Mouse (Mus musculus) myocyte (in vitro differentiated cells): ENCODE measurements around the gene Nwd1. TPM values are rescaled to one million over a fixed set of nuclear protein-coding genes. Genes with fewer than 3 reads are reported as not detected.
"Not testable (repeated sequence)": the region's sequence is repeated elsewhere in the genome, so short reads cannot be mapped to it uniquely, and the experiment has no call there.

Experiments
- H3K27me3 ChIP-seq: one replicate; pipeline ENCODE4 v1.6.1; 2011; ENCODE audit not compliant: control insufficient read depth, insufficient read depth, insufficient read length
- H3K36me3 ChIP-seq: one replicate; pipeline ENCODE4 v1.6.1; 2011; ENCODE audit not compliant: control insufficient read depth, insufficient read depth
- H3K4me2 ChIP-seq: one replicate; pipeline ENCODE4 v1.6.1; 2011; ENCODE audit warnings: low read depth, control low read depth
- H3K4me3 ChIP-seq: one replicate; pipeline ENCODE4 v1.5.1; 2011; ENCODE audit warnings: mild to moderate bottlenecking, control low read depth, moderate library complexity
- H3K79me2 ChIP-seq: one replicate; pipeline ENCODE4 v1.6.1; 2011; ENCODE audit not compliant: control insufficient read depth, insufficient read depth
- H3ac ChIP-seq: one replicate; pipeline ENCODE4 v1.6.1; 2011; ENCODE audit not compliant: control insufficient read depth, insufficient read length
- CEBPB ChIP-seq: IDR thresholded peaks from 2 replicates; pipeline ENCODE4 v1.6.1; 2011; ENCODE audit warnings: mild to moderate bottlenecking, moderate library complexity; ENCODE audit not compliant: poor library complexity, insufficient read depth, severe bottlenecking
- E2F4 ChIP-seq: IDR thresholded peaks from one replicate; pipeline ENCODE4 v1.6.1; 2011; ENCODE audit warnings: mild to moderate bottlenecking, control low read depth, moderate library complexity; ENCODE audit not compliant: insufficient read depth
- MAX ChIP-seq: IDR thresholded peaks from one replicate; pipeline ENCODE4 v1.6.1; 2011; ENCODE audit warnings: low read depth, mild to moderate bottlenecking, control low read depth
- MYOD1 ChIP-seq, 3 experiments: IDR thresholded peaks; one replicate each; pipeline ENCODE4 v1.6.1; 2011; ENCODE audit warnings: control low read depth in 2 of 3, low read depth in 2 of 3, mild to moderate bottlenecking in 2 of 3, moderate library complexity in 1 of 3; ENCODE audit not compliant: insufficient read length in 2 of 3, control insufficient read depth in 1 of 3
- MYOG ChIP-seq, 3 experiments: IDR thresholded peaks; one replicate each; pipeline ENCODE4 v1.6.1; 2011; ENCODE audit warnings: control low read depth in 2 of 3, low read depth in 2 of 3, mild to moderate bottlenecking in 2 of 3; ENCODE audit not compliant: insufficient read length in 2 of 3, control insufficient read depth in 1 of 3, insufficient read depth in 1 of 3
- POLR2A ChIP-seq: IDR thresholded peaks from one replicate; pipeline ENCODE4 v1.6.1; 2011; ENCODE audit warnings: low read depth, mild to moderate bottlenecking, control low read depth, moderate library complexity; ENCODE audit not compliant: insufficient read length
- POLR2AphosphoS2 ChIP-seq: IDR thresholded peaks from one replicate; pipeline ENCODE4 v1.6.1; 2011; ENCODE audit warnings: low read depth, control low read depth; ENCODE audit not compliant: insufficient read length
- REST ChIP-seq: IDR thresholded peaks from one replicate; pipeline ENCODE4 v1.6.1; 2011; ENCODE audit warnings: mild to moderate bottlenecking, control low read depth, moderate library complexity; ENCODE audit not compliant: insufficient read depth, insufficient read length
- SRF ChIP-seq: IDR thresholded peaks from one replicate; pipeline ENCODE4 v1.6.1; 2011; ENCODE audit warnings: low read depth; ENCODE audit not compliant: control insufficient read depth, insufficient read length
- TCF12 ChIP-seq: IDR thresholded peaks from one replicate; pipeline ENCODE4 v1.6.1; 2011; ENCODE audit warnings: mild to moderate bottlenecking, control low read depth; ENCODE audit not compliant: poor library complexity, insufficient read depth, severe bottlenecking
- TCF3 ChIP-seq: IDR thresholded peaks from one replicate; pipeline ENCODE4 v1.6.1; 2011; ENCODE audit warnings: low read depth, control low read depth; ENCODE audit not compliant: insufficient read length
- USF1 ChIP-seq: IDR thresholded peaks from one replicate; pipeline ENCODE4 v1.6.1; 2011; ENCODE audit warnings: low read depth, mild to moderate bottlenecking, control low read depth, moderate library complexity
- polyA plus RNA-seq: library from polyadenylated mRNA; unstranded; fragments of >200 nt; fragmentation: generic; extraction: Trizol; gene quantifications from one replicate; pipeline ENCODE4 v1.2.1, GENCODE M21; 2012; ENCODE audit warnings: missing spikeins

Nwd1 gene
- polyA plus RNA-seq, 1 experiment, result 0.10 TPM

DNA sequence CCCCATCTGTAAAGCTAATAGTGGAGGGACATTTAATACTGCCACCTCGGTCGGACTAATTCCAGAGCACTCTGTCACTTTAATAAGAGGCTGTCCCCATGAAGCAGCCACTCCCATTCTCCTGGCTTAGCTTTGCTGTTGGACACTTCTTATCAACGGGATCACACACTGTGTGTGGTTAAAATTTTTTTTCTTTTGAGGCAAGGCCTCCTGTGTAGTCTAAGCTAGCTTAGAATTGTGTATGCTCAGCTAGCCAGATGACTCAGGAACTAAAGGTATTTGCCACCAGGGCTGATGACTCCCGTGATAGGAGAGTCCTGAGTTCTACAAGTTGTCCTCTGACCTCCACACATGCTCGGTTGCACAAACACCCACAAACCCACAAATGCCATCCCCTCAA, 18.9 kb downstream of the Nwd1 start:
- Histone ChIP-seq H3K4me3 (no peak overlapping the region), H3K4me2 (no peak overlapping the region), H3K36me3 (no peaks in the 10 kb centered on the region), H3K79me2 (no peaks in the 10 kb centered on the region), H3K27me3 (no peaks in the 10 kb centered on the region), H3ac (no peak overlapping the region)
- TF ChIP-seq MYOG (IDR thresholded peaks at IDR 0.05; ENCODE audit: control insufficient read depth in 1 of 3, insufficient read depth in 1 of 3, insufficient read length in 2 of 3, low read depth in 2 of 3) (no peak), TCF12 (no peak), POLR2AphosphoS2 (no peak), CEBPB (no peak), POLR2A (no peak), REST (no peak)

DNA sequence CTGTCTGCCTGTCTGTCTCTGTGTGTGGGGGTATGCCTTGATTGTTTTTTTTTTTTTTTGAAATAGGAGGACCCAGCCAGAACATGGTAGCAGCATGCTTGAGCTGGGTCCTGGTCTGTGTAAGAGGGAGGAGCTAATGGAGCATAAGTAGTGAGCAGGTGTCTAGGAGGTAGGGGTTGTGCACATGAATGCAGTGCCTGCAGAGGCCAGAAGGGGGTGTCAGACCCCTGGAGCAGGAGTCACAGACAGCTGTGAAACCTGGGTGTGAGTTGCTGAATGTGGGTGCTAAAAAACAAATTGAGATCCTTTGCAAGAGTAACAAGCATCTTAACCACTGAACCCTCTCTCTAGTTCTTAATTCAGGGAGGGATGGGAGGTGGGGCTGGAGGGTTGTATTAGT, 22.4 kb downstream of the Nwd1 start:
- TF ChIP-seq TCF3, result no peak
- TF ChIP-seq CEBPB, result no peak
- TF ChIP-seq REST, result no peak
- TF ChIP-seq POLR2AphosphoS2, result no peak
- no peak for TF ChIP-seq TCF12
- TF ChIP-seq MAX, result no peak
- no peak for TF ChIP-seq POLR2A
- no peak for TF ChIP-seq MYOD1 (IDR thresholded peaks at IDR 0.05; ENCODE audit: control insufficient read depth in 1 of 3, insufficient read length in 2 of 3, low read depth in 2 of 3)
- no peak for TF ChIP-seq MYOG (IDR thresholded peaks at IDR 0.05; ENCODE audit: control insufficient read depth in 1 of 3, insufficient read depth in 1 of 3, insufficient read length in 2 of 3, low read depth in 2 of 3)
- TF ChIP-seq E2F4, result no peak
- H3K27me3 ChIP-seq, result no peaks in the 10 kb centered on the region

DNA sequence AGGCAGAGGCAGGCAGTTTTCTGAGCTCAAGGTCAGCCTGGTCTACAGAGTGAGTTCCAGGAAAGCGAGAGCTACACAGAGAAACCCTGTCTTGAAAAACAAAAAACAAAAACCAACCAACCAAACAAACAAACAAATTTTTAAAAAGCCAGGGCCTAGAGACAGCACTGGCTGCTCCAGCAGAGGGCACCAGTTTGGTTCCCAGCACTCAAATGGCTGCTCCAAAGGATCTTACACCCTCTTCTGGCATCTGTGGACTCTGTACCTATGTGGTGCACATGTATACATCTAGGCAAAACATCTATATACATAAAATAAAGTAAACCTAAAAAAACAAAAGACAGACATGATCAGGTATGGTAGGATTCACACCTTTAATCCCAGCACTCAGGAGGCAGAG, 26.3 kb downstream of the Nwd1 start:
- Histone ChIP-seq H3K79me2 (no peaks in the 10 kb centered on the region), H3K4me2 (no peak overlapping the region), H3K36me3 (no peaks in the 10 kb centered on the region), H3ac (no peak overlapping the region), H3K4me3 (no peak overlapping the region), H3K27me3 (no peaks in the 10 kb centered on the region)
- TF ChIP-seq TCF12 (no peak), MYOD1 (IDR thresholded peaks at IDR 0.05; ENCODE audit: control insufficient read depth in 1 of 3, insufficient read length in 2 of 3, low read depth in 2 of 3) (no peak), POLR2AphosphoS2 (no peak)

More for the DNA sequence above, 22.4 kb downstream of the Nwd1 start:
- no peak overlapping the region for H3K4me2 ChIP-seq
- no peaks in the 10 kb centered on the region for H3K79me2 ChIP-seq
- H3K36me3 ChIP-seq, result no peaks in the 10 kb centered on the region
- H3ac ChIP-seq, result no peak overlapping the region
- H3K4me3 ChIP-seq, result no peak overlapping the region

DNA sequence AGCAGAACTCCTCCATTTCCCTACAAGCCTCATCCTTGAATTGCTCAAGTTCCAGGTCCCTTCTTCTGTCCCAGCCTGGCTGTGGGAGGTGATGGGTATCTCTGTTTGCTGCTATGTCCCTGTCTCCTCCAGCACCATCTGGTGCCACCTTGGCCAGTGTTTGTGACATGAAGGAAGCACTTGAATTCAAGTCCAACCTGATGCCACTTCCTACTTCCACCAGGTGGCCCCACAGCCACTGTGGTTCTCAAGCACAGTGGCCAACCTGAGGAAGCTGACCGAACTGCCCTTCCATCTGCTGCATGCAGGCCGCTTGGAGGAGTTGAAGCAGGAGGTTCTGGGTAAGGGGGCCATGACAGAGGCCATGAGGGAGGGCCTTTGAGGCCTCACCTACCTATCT, 27.7 kb downstream of the Nwd1 start:
- Histone ChIP-seq H3K4me2 (no peak overlapping the region), H3K79me2 (no peaks in the 10 kb centered on the region), H3ac (no peak overlapping the region), H3K27me3 (no peaks in the 10 kb centered on the region), H3K4me3 (no peak overlapping the region), H3K36me3 (no peaks in the 10 kb centered on the region)
- TF ChIP-seq REST (no peak), TCF12 (no peak), E2F4 (no peak), MYOG (IDR thresholded peaks at IDR 0.05; ENCODE audit: control insufficient read depth in 1 of 3, insufficient read depth in 1 of 3, insufficient read length in 2 of 3, low read depth in 2 of 3) (no peak), MAX (no peak), CEBPB (no peak), POLR2AphosphoS2 (no peak), POLR2A (no peak), TCF3 (no peak), USF1 (no peak), SRF (no peak), MYOD1 (IDR thresholded peaks at IDR 0.05; ENCODE audit: control insufficient read depth in 1 of 3, insufficient read length in 2 of 3, low read depth in 2 of 3) (no peak)

DNA sequence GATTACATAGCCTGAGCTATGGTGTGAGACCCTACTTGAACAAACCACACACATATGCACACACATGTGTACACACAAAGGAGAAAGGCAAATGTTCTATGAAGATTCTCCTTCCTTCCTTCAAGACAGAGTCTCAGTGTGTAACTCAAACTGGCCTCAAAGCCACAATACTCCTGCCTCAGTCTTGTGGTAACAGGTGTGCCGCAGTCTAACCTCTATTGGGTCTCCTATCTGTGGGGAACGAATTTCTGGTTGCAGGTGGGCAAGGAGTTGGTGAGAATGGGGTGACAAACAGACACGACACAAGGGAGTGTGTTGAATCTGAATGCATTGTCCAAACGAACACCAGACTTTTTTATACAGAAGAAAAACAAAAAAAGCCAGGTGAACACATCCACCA, 29.9 kb downstream of the Nwd1 start:
- H3K4me3 ChIP-seq, result no peak overlapping the region
- H3ac ChIP-seq, result no peak overlapping the region
- no peaks in the 10 kb centered on the region for H3K79me2 ChIP-seq
- no peak overlapping the region for H3K4me2 ChIP-seq
- TF ChIP-seq TCF3 (no peak), REST (no peak), TCF12 (no peak), POLR2AphosphoS2 (no peak), E2F4 (no peak), CEBPB (no peak), MAX (no peak), MYOG (IDR thresholded peaks at IDR 0.05; ENCODE audit: control insufficient read depth in 1 of 3, insufficient read depth in 1 of 3, insufficient read length in 2 of 3, low read depth in 2 of 3) (no peak), USF1 (no peak), SRF (no peak), POLR2A (no peak), MYOD1 (IDR thresholded peaks at IDR 0.05; ENCODE audit: control insufficient read depth in 1 of 3, insufficient read length in 2 of 3, low read depth in 2 of 3) (no peak)
- H3K27me3 ChIP-seq, result no peaks in the 10 kb centered on the region
- no peaks in the 10 kb centered on the region for H3K36me3 ChIP-seq

DNA sequence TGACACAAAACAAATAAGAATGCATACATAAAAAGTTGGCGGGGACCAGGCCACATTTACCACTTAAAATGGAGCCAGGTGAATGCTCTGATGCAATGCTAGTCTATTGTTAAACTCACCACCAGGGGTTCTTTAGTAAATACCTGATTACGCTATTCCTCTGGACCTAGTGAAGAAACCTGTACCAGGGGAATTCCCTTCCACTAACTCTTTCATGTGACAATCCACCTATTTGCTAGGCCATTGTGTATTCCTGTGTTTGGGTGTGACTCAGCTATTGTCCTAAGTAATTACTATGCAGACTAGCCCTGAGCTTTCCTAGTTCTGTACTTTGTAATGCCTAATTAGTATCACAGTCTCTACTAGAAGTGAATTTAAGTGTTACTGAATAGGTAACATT, 30.3 kb downstream of the Nwd1 start:
- not testable (repeated sequence) for H3K36me3 ChIP-seq, H3K79me2 ChIP-seq, H3K4me2 ChIP-seq, H3K27me3 ChIP-seq, H3K4me3 ChIP-seq, H3ac ChIP-seq
